Mouse (Mus musculus) natural killer cell, adult 2 months (primary cell): ENCODE data around the gene Tead1.

Source experiments
- DNase-seq, 2 experiments: peaks; one replicate each; pipeline ENCODE4 v3.0.0; 2022; ENCODE audit warnings: low spot score in 2 of 2

The Tead1 gene

DNA sequence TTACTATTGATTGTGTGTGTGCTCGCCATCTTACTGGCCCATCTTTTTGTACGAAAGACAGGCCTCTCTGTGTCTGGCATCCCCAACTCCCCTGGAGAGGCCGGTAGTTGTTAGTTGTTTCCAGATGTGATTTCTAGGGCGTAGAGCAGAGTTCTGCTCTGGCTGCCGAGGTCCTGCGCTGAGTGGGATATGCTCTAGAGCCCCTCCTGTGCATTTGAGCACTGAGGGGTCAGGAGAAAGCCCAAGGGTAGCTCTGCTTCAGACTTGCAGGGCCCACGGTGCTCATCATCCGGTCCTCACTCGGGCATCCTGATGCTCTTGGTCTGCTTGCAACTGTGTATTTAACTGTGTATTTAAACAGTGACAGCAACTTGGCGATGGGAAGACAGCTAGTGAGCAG, 7.5 kb downstream of the Tead1 start:
- no peak for DNase-seq

- no peak for DNase-seq
These were observed 9.4 kb downstream of the Tead1 start for GRCm38 (mm10) chr7:112688425-112689001.

DNA sequence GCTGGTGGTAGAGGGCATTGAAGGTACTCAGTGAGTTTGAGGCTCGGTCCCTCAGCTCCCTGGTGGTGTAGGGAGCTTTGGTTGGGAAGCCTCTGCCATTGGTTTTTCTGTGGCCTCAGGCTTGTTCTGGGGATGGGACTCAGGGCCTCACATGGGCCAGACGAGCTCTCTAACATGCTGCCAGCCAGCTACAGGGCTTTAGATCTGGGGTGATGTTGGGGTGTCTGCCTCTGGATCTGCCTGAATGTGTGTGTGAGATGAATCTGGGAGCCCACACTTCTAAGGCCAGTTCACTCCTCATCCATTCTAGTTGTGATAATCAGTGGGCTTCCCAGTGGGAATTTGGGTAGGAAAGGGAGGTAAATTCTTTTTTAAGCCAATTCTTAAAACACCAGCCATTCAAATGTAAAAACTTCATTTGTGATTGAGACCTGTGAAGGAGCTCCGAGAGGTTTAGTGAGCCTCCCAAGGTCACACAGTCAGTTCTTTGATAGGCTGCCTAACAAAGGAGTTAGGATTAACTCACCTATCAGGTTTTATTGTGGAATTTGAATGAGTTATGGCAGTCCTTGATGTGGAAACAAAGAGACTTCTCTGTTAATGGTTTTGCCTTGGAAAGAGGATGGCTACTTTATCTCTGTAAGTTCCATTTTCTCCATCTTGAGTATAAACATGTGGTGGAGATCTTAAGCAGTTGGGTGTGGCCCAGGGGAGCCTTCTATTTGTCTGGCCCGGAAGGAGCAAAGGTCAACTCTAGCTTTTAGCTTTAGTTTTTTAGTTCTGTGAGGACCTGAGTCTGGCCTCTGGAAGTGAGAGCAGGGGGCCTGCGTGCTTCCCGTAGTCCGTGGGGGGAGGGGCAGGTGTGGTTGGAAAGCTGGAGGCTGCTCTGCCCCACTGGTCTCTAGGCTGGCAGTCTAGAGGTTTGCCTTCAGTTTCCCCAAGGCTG, 12.0 kb downstream of the Tead1 start:
- DNase-seq, result no peak

DNA sequence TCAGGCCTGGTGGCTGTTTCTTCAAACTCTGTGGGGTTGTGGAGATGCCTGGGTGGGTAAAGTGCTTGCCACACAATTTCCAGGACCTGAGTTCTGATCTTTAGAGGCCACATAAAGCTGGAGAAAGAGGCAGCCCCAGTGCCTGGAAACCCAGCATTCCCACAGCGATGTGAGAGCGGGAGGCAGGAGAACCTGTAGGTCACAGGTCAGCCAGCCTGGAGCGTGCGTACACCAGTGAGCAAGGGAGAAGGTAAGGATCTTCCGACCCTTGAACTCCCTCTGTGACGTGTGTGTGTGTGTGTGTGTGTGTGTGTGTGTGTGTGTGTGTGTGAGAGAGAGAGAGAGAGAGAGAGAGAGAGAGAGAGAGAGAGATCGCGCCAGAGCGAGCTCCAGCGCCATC, 14.4 kb downstream of the Tead1 start:
- DNase-seq, result no peak

DNA sequence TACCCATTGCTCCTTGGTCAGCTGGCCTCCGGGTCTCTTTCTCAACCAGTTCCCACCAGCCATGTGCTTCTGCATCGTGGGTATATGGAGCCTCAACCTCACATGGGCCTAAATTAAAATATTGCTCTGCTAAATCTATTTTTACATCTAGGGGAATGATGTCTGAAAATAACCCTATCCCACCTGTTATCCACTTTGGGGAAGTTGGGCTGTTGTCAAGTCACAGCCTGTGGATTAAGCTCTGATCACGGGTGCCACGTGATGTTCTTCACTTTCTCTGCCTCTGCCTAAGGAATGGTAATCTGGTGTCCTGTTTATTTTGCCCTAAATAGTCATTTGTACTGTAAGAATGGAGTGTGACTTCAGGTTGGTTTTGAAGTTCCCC, 17.7 kb downstream of the Tead1 start:
- DNase-seq, result no peak

DNA sequence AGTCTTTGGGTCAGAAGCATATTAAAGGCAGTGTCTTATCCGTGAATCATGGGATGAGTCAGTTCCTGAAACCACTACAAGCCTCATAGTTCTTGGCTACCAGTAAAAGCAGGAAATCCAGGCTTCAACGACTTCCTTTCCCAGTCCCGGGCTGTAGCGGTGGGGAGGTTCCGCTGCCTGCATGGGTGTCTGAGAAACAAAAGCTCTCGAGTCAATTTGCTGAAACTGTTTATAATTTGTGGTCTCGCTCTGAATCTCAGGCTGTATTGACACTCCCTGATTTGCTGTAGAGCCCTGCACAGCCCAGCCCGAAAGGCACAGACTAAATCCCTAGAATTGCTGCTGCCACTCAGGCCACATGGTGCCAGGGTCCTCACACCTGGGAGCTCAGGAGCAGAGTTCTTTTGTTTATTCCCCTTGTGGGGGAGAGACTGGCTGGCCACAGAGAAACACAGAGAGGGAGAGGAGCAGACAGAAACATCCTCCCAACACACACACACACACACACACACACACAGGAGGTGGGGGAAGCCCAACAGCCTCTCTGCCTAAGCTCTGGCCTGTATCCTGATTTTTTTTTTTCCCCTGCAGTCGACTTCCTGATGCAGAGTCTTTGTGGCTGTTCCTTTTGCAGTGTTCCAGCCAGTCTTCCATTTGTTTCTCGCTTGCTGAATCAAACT, 18.2 kb downstream of the Tead1 start:
- DNase-seq, result no peak

DNA sequence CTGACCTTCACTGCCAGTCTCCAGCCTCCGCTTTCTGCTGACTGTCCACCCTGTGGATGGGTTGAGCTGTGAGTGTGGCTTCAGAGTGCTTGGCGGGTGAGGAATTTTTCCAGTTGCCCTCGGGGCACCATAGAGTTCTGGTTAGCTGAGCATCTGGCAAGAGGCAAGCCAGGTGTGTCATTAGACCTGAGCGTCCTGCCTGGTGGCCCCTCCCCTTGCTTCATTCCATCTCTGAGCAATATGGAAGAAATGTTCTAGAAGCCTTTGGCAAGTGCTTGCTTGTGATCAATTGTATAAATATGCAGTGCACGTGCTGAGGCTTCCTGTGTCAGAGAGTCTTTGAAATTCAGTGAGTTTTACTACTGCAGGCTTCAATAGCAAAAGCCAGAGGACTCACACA, 21.0 kb downstream of the Tead1 start:
- DNase-seq, result no peak

DNA sequence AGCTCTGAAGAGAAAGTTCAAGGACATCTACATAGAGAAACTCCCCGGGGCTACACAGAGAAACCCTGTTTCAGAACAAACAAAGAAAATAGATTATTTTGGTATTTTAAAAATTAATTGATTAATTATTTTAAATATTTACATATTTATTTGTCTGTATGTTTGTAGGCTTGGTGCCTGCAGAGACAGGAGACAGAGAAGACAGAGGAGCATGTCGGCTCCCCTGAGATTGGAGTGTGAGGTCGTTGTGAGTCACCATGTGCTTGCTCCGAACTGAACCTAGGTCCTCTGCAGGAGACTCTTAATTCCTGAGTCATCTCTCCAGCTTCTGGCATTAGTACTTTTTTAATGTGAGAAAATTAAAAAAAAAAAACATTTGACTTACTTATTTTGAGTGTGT, 24.2 kb downstream of the Tead1 start:
- no peak for DNase-seq

- DNase-seq, result no peak
These were observed 26.8 kb downstream of the Tead1 start for GRCm38 (mm10) chr7:112705870-112706269.

DNA sequence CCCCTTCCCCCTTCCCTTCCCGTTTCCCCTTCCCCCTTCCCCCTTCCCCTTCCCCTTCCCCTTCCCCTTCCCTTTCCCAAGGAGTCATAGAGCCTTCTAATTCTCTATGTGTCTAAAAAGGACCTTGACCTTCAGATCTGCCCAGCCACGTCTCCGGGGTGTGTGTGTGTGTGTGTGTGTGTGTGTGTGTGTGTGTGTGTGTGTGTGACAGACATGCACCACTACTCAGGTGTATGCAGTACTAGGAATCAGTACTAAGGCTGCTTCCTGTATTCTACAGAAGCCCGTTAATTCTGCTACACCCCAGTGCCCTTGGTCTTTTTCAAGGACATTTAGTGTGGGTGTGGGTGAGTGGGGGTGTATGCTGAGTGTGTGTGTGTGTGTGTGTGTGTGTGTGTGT, 27.6 kb downstream of the Tead1 start:
- DNase-seq, result no peak

- no peak for DNase-seq
These were observed 31.4 kb downstream of the Tead1 start for GRCm38 (mm10) chr7:112710409-112711107.

GRCm38 (mm10) chr7:112711977-112712376, 32.9 kb downstream of the Tead1 start:
- no peak for DNase-seq

GRCm38 (mm10) chr7:112713509-112713908, 34.4 kb downstream of the Tead1 start:
- no peak for DNase-seq

DNA sequence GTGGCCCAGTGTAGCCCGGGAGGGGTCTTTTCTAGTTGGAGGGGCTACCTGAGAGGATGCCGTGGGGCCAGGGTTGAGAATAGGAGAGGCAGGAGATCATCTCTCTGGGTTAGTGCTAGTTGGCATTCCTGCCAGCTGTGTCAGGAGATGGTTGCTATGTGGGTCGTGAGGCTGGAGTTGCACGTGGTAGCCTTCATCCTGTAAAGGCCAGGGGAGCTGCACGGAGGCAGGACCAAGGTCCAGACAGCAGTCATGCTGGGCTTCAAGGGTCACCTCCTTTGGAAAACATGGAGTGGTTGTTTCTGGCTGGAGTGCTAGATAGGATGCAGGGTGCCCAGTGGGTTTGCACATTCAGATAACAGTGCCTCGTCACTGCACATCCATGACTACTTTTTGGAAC, 35.7 kb downstream of the Tead1 start:
- DNase-seq, result no peak

GRCm38 (mm10) chr7:112716701-112717100, 37.6 kb downstream of the Tead1 start:
- DNase-seq, result no peak

GRCm38 (mm10) chr7:112717676-112718075, 38.6 kb downstream of the Tead1 start:
- no peak for DNase-seq

DNA sequence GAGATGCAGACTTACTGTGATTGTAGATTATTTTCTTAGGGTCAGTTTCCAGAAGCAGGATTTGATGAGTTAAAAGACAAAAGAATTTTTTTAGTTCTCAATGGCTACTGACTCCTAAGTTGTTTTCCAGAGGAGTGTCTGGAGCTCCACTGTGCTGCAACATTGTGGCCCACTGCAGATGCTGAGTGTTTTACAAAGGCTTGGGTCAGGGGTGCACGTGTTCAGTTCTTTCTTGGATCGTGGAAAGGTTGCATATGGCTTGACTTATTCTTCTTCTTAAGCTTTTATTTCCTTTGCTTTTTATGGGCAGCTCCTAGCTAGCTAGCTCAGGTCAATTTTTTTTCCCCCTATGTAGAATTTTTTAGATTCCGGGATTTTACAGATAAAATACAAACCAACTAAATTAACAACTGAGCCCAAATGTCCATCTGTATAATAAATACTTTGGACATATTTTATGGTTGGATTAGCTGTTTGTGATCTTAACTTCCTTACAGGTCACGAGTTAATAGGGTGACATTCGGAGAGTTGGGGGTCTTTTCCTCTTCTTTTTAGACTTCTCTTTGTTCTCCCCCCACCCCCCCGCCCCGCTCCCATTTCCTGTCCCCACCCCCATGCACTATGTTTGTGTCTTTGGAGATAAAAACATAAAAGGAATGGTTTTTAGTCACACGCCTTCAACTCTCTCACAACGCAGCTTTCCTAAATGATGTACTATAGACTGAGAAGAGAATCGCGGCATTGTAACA, 40.5 kb downstream of the Tead1 start:
- no peak for DNase-seq

DNA sequence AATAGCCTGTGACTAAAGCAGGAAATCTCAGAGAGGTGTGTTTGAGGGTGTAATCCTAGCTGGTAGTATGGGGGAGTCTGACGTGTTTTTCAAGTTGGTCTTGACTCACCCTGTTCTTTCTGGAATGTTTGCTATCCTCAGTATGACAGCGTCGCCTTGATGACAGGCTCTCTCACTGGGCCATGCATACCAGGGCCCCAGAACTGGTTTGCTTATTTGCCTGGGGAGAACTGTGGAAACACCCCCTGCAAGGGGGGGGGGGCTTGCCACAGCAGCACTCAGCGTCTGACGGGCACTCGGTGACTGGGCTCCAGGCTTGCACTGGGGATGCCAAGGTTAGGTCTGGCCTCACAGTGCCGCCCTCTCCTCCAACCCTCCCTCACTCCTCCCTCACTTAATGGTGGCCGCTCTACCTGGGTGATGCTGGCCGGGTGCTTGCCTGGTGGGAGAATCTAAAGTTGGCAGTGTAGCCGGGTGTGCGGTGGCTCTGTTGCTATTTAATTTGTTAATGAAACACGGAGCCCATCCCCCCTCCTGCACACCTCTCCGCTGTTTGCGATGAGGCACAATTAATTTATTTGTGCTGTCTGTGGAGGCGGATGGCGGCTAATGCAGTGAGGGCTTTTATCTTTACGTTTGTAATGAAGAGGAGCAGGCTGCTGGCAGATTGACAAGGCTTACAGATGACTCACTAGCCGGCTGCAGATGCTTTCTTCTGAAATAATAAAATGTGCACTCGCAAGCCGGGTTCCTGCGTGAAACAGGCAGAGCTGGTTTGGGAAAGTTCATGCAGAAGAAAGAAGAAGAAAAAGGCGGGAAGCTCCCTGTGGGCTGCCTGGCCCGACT, 41.2 kb downstream of the Tead1 start:
- DNase-seq, result no peak

GRCm38 (mm10) chr7:112720989-112721337, 41.8 kb downstream of the Tead1 start:
- no peak for DNase-seq

GRCm38 (mm10) chr7:112721859-112722258, 42.7 kb downstream of the Tead1 start:
- DNase-seq, result no peak

GRCm38 (mm10) chr7:112728399-112728798, 49.3 kb downstream of the Tead1 start:
- no peak for DNase-seq
